Mouse (Mus musculus): ENCODE results near the gene 2810408A11Rik.

GRCm38 (mm10) chr11:69947337-69948065 is 46.7 kb upstream of the 2810408A11Rik start:
- TF ChIP-seq POLR2A (IDR thresholded peaks at IDR 0.05; ENCODE audit: borderline replicate concordance, extremely low read depth, insufficient read depth, insufficient read length, poor library complexity, severe bottlenecking) (no peak), CTCF (IDR thresholded peaks at IDR 0.05; ENCODE audit: borderline replicate concordance, extremely low read depth, insufficient read depth, insufficient read length) (no peak)
